Mouse (Mus musculus): ENCODE measurements at regions not wholly inside any gene's neighbourhood (a gene's known extent, or its start where the extent isn't known, plus 50 kb on each side); places are given as distances from the start of the nearest gene placed in this dataset.

- TF ChIP-seq CTCF (IDR thresholded peaks at IDR 0.05; ENCODE audit: low read depth) (no peak), EP300 (optimal IDR thresholded peaks at IDR 0.05) (no peak)
Measured at GRCm38 (mm10) chr14:24565718-24566322, 78.9 kb downstream of the Rps24 start.

Data from stomach, postnatal 0 days (tissue).